Mouse (Mus musculus): Measurements from ENCODE around the gene E130218I03Rik. TPM values are rescaled to one million over a fixed set of nuclear protein-coding genes. Genes with fewer than 3 reads are reported as not detected.

The E130218I03Rik gene
- polyA plus RNA-seq, 1 experiment from 2014 or later, result 0.21 TPM

- Histone ChIP-seq H3K9ac (ENCODE audit: low read length) (no peak overlapping the region), H3K27ac (replicated peaks) (no peak overlapping the region), H3K4me1 (replicated peaks; ENCODE audit: control insufficient read depth, insufficient read depth) (0 out of 2 replicates have a peak, but pooled peaks cover 2% of the 10 kb centered on the region), H3K36me3 (ENCODE audit: control insufficient read depth, insufficient read depth, low read length) (no peaks in the 10 kb centered on the region), H3K27me3 (ENCODE audit: control insufficient read depth, insufficient read depth, low read length) (peaks cover 11% of the 10 kb centered on the region; the same call in 1 of the 2 replicates), H3K4me3 (ENCODE audit: low read depth, low read length) (peak overlapping the region; percentile 42), H3K9me3 (ENCODE audit: control insufficient read depth, low read length) (no peaks in the 10 kb centered on the region), H3K4me2 (replicated peaks; ENCODE audit: low read depth) (peak overlapping the region; percentile 82)
- TF ChIP-seq EP300 (optimal IDR thresholded peaks at IDR 0.05) (no peak), CTCF (IDR thresholded peaks at IDR 0.05; ENCODE audit: low read depth) (no peak)
- DNase-seq (ENCODE audit: low spot score), result no peak
- 27% methylated on average over 27 of the region's 27 CpGs for WGBS
- ATAC-seq (ENCODE audit: low FRiP score, low TSS enrichment), result no peak
These were observed 6.9 kb downstream of the E130218I03Rik start for GRCm38 (mm10) chr4:134250116-134250929.

GRCm38 (mm10) chr4:134250930-134251240, 7.4 kb downstream of the E130218I03Rik start:
- H3K9ac ChIP-seq (ENCODE audit: low read length), result no peak overlapping the region; the same call in 1 of the 2 replicates
- H3K9me3 ChIP-seq (ENCODE audit: control insufficient read depth, low read length), result no peaks in the 10 kb centered on the region
- H3K36me3 ChIP-seq (ENCODE audit: control insufficient read depth, insufficient read depth, low read length), result no peaks in the 10 kb centered on the region
- ATAC-seq (ENCODE audit: low FRiP score, low TSS enrichment) (no peak), DNase-seq (ENCODE audit: low spot score) (no peak)
- no peak overlapping the region for H3K27ac ChIP-seq (replicated peaks)
- WGBS, result 20% methylated on average over 10 of the region's 10 CpGs
- no peak for TF ChIP-seq CTCF (IDR thresholded peaks at IDR 0.05; ENCODE audit: low read depth)
- TF ChIP-seq EP300 (optimal IDR thresholded peaks at IDR 0.05), result no peak
- 0 out of 2 replicates have a peak, but pooled peaks cover 2% of the 10 kb centered on the region for H3K4me1 ChIP-seq (replicated peaks; ENCODE audit: control insufficient read depth, insufficient read depth)
- peak overlapping the region; percentile 42 for H3K4me3 ChIP-seq (ENCODE audit: low read depth, low read length)
- H3K27me3 ChIP-seq (ENCODE audit: control insufficient read depth, insufficient read depth, low read length), result peaks cover 11% of the 10 kb centered on the region; the same call in 1 of the 2 replicates
- H3K4me2 ChIP-seq (replicated peaks; ENCODE audit: low read depth), result peak overlapping the region; percentile 82

- Histone ChIP-seq H3K27ac (replicated peaks) (0 out of 2 replicates have a peak overlapping the region, but pooled peaks have one; percentile 13), H3K27me3 (ENCODE audit: control insufficient read depth, insufficient read depth, low read length) (peaks cover 11% of the 10 kb centered on the region; the same call in 1 of the 2 replicates), H3K4me1 (replicated peaks; ENCODE audit: control insufficient read depth, insufficient read depth) (0 out of 2 replicates have a peak, but pooled peaks cover 2% of the 10 kb centered on the region), H3K9me3 (ENCODE audit: control insufficient read depth, low read length) (no peaks in the 10 kb centered on the region), H3K4me2 (replicated peaks; ENCODE audit: low read depth) (peak overlapping the region; percentile 82), H3K4me3 (ENCODE audit: low read depth, low read length) (peak overlapping the region; percentile 42), H3K36me3 (ENCODE audit: control insufficient read depth, insufficient read depth, low read length) (no peaks in the 10 kb centered on the region), H3K9ac (ENCODE audit: low read length) (peak overlapping the region; percentile 47)
- no peak for TF ChIP-seq CTCF (IDR thresholded peaks at IDR 0.05; ENCODE audit: low read depth)
- no peak for TF ChIP-seq EP300 (optimal IDR thresholded peaks at IDR 0.05)
- peak; percentile 49 for DNase-seq (ENCODE audit: low spot score)
- 1% methylated on average over 87 of the region's 91 CpGs for WGBS
- ATAC-seq (ENCODE audit: low FRiP score, low TSS enrichment), result no peak
These were observed 8.0 kb downstream of the E130218I03Rik start for GRCm38 (mm10) chr4:134251241-134252130.

- peak overlapping the region; percentile 82 for H3K4me2 ChIP-seq (replicated peaks; ENCODE audit: low read depth)
- no peaks in the 10 kb centered on the region for H3K36me3 ChIP-seq (ENCODE audit: control insufficient read depth, insufficient read depth, low read length)
- ATAC-seq (ENCODE audit: low FRiP score, low TSS enrichment), result no peak
- no peaks in the 10 kb centered on the region for H3K9me3 ChIP-seq (ENCODE audit: control insufficient read depth, low read length)
- H3K9ac ChIP-seq (ENCODE audit: low read length), result peak overlapping the region; percentile 47; the same call in 1 of the 2 replicates
- 0 out of 2 replicates have a peak, but pooled peaks cover 2% of the 10 kb centered on the region for H3K4me1 ChIP-seq (replicated peaks; ENCODE audit: control insufficient read depth, insufficient read depth)
- WGBS, result 30% methylated on average over 22 of the region's 22 CpGs
- peak overlapping the region; percentile 42 for H3K4me3 ChIP-seq (ENCODE audit: low read depth, low read length)
- no peak for TF ChIP-seq EP300 (optimal IDR thresholded peaks at IDR 0.05)
- no peak for DNase-seq (ENCODE audit: low spot score)
- 0 out of 2 replicates have a peak overlapping the region, but pooled peaks have one; percentile 18 for H3K27ac ChIP-seq (replicated peaks)
- peaks cover 11% of the 10 kb centered on the region; the same call in 1 of the 2 replicates for H3K27me3 ChIP-seq (ENCODE audit: control insufficient read depth, insufficient read depth, low read length)
These were observed 8.9 kb downstream of the E130218I03Rik start for GRCm38 (mm10) chr4:134252131-134252910.

Measured in stomach, postnatal 0 days (tissue).